Mouse (Mus musculus): ENCODE measurements at regions not wholly inside any gene's neighbourhood (a gene's known extent, or its start where the extent isn't known, plus 50 kb on each side); places are given as distances from the start of the nearest gene placed in this dataset.

GRCm38 (mm10) chr13:32554601-32555000 is 216.1 kb upstream of the Gmds start:
- TF ChIP-seq CTCF (IDR thresholded peaks at IDR 0.05) (no peak), EP300 (IDR thresholded peaks at IDR 0.05) (no peak)
